Mouse (Mus musculus) heart, postnatal 0 days (tissue): ENCODE measurements around the gene Hist1h4f.

ENCODE experiments used
- CTCF ChIP-seq: IDR thresholded peaks from 2 replicates; pipeline ENCODE4 v1.5.1; 2016; ENCODE audit warnings: antibody characterized with exemption, control low read depth, low read depth
- EP300 ChIP-seq: IDR thresholded peaks from 2 replicates; pipeline ENCODE4 v1.6.1; 2016; ENCODE audit warnings: antibody characterized with exemption, low read depth

- no peak for TF ChIP-seq EP300
- TF ChIP-seq CTCF, result no peak
Observed at GRCm38 (mm10) chr13:23501511-23501910, 49.9 kb downstream of the Hist1h4f start.
